Mouse (Mus musculus): ENCODE measurements around the gene Cacng7.

DNA sequence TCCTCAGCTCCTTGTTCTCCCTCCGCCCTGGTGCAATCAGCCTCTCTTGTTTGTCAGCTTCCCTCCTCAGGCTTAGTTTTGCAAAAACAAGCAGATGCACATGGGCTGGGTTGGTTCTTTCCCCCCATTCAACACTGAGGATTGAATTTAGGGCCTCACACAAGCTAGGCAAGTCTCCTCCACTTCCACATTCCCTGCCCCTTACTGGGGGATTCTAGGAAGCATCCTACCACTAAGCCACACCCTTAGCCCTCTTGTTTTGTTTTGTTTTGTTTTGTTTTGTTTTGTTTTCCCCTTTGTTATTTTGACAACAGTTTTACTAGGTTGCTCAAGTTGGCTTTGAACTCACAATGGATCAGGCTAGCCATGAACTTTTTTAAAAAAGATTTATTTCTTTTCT lies 27.9 kb downstream of the Cacng7 start:
- TF ChIP-seq CTCF (IDR thresholded peaks at IDR 0.05) (no peak), EP300 (IDR thresholded peaks at IDR 0.05) (no peak)
